ENCODE assay signal across 17 mouse cellular contexts in the genomic region with DNA sequence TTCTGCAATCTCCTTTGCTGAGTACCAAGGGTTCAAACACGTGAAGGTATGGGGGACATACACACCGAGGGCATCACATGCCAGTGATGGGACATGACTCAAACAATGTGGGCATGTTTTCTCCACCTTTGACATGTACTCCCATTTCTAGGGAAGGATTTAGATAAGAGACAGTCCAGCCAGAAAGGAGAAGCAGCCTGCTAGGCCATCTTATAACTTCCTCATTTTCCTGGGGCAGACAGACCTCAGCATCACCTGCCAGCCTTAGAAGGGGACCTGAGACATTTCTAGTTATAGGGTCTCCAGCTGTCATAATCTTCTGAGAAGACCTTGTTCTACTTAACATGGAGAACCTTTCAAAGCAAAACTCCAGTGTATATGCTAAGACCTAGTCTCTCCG.
A peak's percentile ranks its signal among the peaks of the same experiment; 100 is the strongest.
DNase-seq lines count a peak whose midpoint lies in the region; ATAC-seq and TF ChIP-seq lines count a peak whose summit lies in the region.
"Had no signal": no experiment of that assay in that cellular context is flagged by ENCODE, and none has a peak within 500 bp of the region (broad histone marks: within the 10 kb centered on the region; RNA-seq: fewer than 3 reads in every experiment).

No protein-coding gene starts in this region.

- H3K4me2 ChIP-seq in heart, embryonic 14.5 days (ENCODE audit: low read length): no peak overlapping the region
- H3K4me2 ChIP-seq in neural tube, embryonic 13.5 days: no peak overlapping the region
- no peak overlapping the region for H3K4me2 ChIP-seq in stomach, postnatal 0 days (replicated peaks; ENCODE audit: low read depth)
- H3K4me2 ChIP-seq: limb, embryonic 13.5 days; midbrain, embryonic 11.5 days had no signal

- no peaks in the 10 kb centered on the region for H3K9me3 ChIP-seq in heart, embryonic 14.5 days (ENCODE audit: control insufficient read depth, low read length)
- no peaks in the 10 kb centered on the region for H3K9me3 ChIP-seq in neural tube, embryonic 13.5 days
- H3K9me3 ChIP-seq in limb, embryonic 10.5 days (replicated peaks): no peaks in the 10 kb centered on the region
- H3K9me3 ChIP-seq in stomach, postnatal 0 days (ENCODE audit: control insufficient read depth, low read length): no peaks in the 10 kb centered on the region
- H3K9me3 ChIP-seq: limb, embryonic 13.5 days had no signal

- no peak for ATAC-seq in heart, embryonic 14.5 days (ENCODE audit: insufficient number of reproducible peaks, insufficient read depth, low FRiP score, low read depth)
- ATAC-seq in neural tube, embryonic 13.5 days (ENCODE audit: low read depth): no peak
- ATAC-seq in stomach, postnatal 0 days (ENCODE audit: low FRiP score, low TSS enrichment): no peak

- H3K4me3 ChIP-seq in heart, embryonic 14.5 days (ENCODE audit: control insufficient read depth in 1 of 2, insufficient read depth in 1 of 2, low read depth in 1 of 2, low read length in 2 of 2): no peak overlapping the region
- no peak overlapping the region for H3K4me3 ChIP-seq in neural tube, embryonic 13.5 days
- H3K4me3 ChIP-seq in limb, embryonic 10.5 days: no peak overlapping the region
- H3K4me3 ChIP-seq in stomach, postnatal 0 days (ENCODE audit: low read depth, low read length): no peak overlapping the region
- H3K4me3 ChIP-seq: erythroblast, embryonic 14.5 days; limb, embryonic 13.5 days had no signal

- no peak for TF ChIP-seq CTCF in stomach, postnatal 0 days (IDR thresholded peaks at IDR 0.05; ENCODE audit: low read depth)

- peaks cover 11 to 12% of the 10 kb centered on the region in 2 experiments for H3K4me1 ChIP-seq in heart, embryonic 14.5 days (ENCODE audit: control insufficient read depth in 2 of 2, insufficient read depth in 2 of 2, low read length in 2 of 2)
- H3K4me1 ChIP-seq in neural tube, embryonic 13.5 days (replicated peaks): peaks cover 6% of the 10 kb centered on the region; the same call in 1 of the 2 replicates
- H3K4me1 ChIP-seq in limb, embryonic 10.5 days: peaks cover 16% of the 10 kb centered on the region
- H3K4me1 ChIP-seq in stomach, postnatal 0 days (replicated peaks; ENCODE audit: control insufficient read depth, insufficient read depth): no peaks in the 10 kb centered on the region; the same call in 1 of the 2 replicates

- no peak overlapping the region for H3K9ac ChIP-seq in heart, embryonic 14.5 days (ENCODE audit: low read length)
- no peak overlapping the region for H3K9ac ChIP-seq in neural tube, embryonic 13.5 days
- H3K9ac ChIP-seq in stomach, postnatal 0 days (ENCODE audit: low read length): no peak overlapping the region
- H3K9ac ChIP-seq: limb, embryonic 13.5 days had no signal

- intact Hi-C loops in heart, postnatal 14 days (cut with DNase I): no loop called here

- H3K27me3 ChIP-seq in heart, embryonic 14.5 days (ENCODE audit: control insufficient read depth, insufficient read depth, low read length): no peaks in the 10 kb centered on the region
- H3K27me3 ChIP-seq in neural tube, embryonic 13.5 days: no peaks in the 10 kb centered on the region
- H3K27me3 ChIP-seq in limb, embryonic 10.5 days (ENCODE audit: low read depth, poor library complexity, severe bottlenecking): no peaks in the 10 kb centered on the region
- no peaks in the 10 kb centered on the region for H3K27me3 ChIP-seq in stomach, postnatal 0 days (ENCODE audit: control insufficient read depth, insufficient read depth, low read length)
- H3K27me3 ChIP-seq: limb, embryonic 13.5 days had no signal

- peak overlapping the region; percentile 48 to 62; a peak in 2 of 4 replicates for H3K27ac ChIP-seq in heart, embryonic 14.5 days (replicated peaks in 1 of 2; ENCODE audit: control insufficient read depth in 1 of 2, insufficient read depth in 1 of 2, low read depth in 2 of 2, low read length in 2 of 2)
- H3K27ac ChIP-seq in neural tube, embryonic 13.5 days (replicated peaks): 0 out of 2 replicates have a peak overlapping the region, but pooled peaks have one; percentile 28
- 0 out of 2 replicates have a peak overlapping the region, but pooled peaks have one; percentile 15 for H3K27ac ChIP-seq in limb, embryonic 10.5 days
- H3K27ac ChIP-seq in stomach, postnatal 0 days (replicated peaks): peak overlapping the region; percentile 56
- H3K27ac ChIP-seq: limb, embryonic 13.5 days had no signal

- H3K36me3 ChIP-seq in heart, embryonic 14.5 days (ENCODE audit: control insufficient read depth, insufficient read depth, low read length): no peaks in the 10 kb centered on the region
- no peaks in the 10 kb centered on the region for H3K36me3 ChIP-seq in neural tube, embryonic 13.5 days
- H3K36me3 ChIP-seq in limb, embryonic 10.5 days: no peaks in the 10 kb centered on the region
- no peaks in the 10 kb centered on the region for H3K36me3 ChIP-seq in stomach, postnatal 0 days (ENCODE audit: control insufficient read depth, insufficient read depth, low read length)
- H3K36me3 ChIP-seq: limb, embryonic 13.5 days had no signal

- no peak for DNase-seq in heart, postnatal 14 days
- DNase-seq in neural tube, embryonic 10.5 days (ENCODE audit: extremely low spot score, low spot score): no peak
- DNase-seq in limb, embryonic 10.5 days (ENCODE audit: low spot score): no peak
- no peak for DNase-seq in stomach, postnatal 0 days (ENCODE audit: low spot score)
- no peak for DNase-seq in cerebellum, postnatal 14 days
- DNase-seq in frontal cortex, adult 2 months (ENCODE audit: extremely low spot score in 1 of 2, low spot score in 1 of 2): no peak
- DNase-seq: cerebellum, adult 11-12 months; kidney, postnatal 14 days; layer of hippocampus, postnatal 36 days; lung, adult 2 months; right cerebral cortex, postnatal 4 days; thymus, postnatal 25 days had no signal

- 64% methylated on average over 3 of the region's 3 CpGs for WGBS in heart, embryonic 14.5 days
- WGBS in neural tube, embryonic 13.5 days: 87% methylated on average over 3 of the region's 3 CpGs
- 92% methylated on average over 3 of the region's 3 CpGs for WGBS in limb, embryonic 10.5 days
- WGBS in stomach, postnatal 0 days: 53% methylated on average over 3 of the region's 3 CpGs

- TF ChIP-seq EP300 in stomach, postnatal 0 days (optimal IDR thresholded peaks at IDR 0.05): no peak
